Mouse (Mus musculus): ENCODE measurements around the gene Pmm2.

The Pmm2 gene

DNA sequence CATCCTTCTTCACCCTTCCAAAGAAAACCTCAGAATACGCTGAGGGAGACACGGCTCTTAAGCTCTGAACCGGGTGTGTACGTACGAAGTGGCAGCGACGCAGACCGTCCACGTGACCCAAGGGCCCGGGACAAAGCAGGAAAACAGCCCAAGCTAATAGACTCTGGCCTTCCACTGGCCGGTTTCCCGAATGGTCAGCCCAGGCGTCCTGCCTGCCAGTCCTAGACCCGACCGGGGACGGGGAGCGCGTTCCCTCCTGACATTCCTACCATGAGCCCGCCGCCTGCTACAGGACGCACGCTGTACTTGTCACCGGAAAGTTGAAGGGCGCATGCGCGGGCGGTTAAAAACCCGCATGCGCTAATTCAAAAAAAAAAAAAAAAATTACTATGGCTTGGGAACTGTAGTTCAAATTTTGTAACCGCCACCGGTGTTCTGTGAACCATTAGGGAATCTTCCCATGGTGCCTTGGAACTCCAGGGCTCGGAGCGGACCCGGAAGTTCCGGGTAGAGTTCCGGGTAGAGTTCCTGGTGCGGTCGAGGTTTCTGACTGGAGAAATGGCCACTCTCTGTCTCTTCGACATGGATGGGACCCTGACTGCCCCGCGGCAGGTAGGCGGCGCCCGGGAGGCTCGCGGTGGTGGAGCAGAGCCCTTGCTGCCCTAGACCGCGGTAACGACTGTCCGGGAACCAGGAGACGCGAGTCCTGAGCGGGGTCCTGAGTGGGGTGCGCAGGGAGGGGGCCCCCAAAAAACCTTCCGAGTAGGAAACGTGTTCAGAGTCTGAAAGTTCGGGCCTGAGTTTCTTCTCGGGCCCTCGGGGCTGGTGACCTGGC, at the start of gene Pmm2, which contains the start of gene Tmem186:
Pmm2 (plus strand) TSS at position 458 of the 835 bp plus-strand sequence.
Tmem186 (minus strand) TSS at position 496 of the 835 bp plus-strand sequence.
- peak; percentile 79 to 80 for DNase-seq

DNA sequence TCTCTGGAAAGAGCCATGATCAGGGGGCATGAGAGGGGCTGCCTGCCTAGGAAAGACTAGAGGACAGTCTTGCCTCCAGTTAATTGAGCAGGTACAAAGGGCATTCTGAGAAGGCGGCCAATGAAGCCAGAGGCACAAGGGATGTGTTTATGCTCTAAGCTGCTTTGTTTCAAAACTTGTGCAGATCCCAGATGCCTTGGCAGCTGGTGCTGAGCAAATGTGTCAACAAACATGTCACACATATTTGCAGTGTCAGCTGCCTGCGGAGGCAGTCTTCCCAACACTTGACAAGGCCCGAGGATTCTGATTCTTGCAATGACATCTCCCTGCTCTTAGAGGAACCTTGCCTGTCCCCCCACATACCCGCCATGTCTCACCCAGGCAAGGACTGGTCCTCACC, 42.1 kb upstream of the Pmm2 start:
- no peak for DNase-seq

DNA sequence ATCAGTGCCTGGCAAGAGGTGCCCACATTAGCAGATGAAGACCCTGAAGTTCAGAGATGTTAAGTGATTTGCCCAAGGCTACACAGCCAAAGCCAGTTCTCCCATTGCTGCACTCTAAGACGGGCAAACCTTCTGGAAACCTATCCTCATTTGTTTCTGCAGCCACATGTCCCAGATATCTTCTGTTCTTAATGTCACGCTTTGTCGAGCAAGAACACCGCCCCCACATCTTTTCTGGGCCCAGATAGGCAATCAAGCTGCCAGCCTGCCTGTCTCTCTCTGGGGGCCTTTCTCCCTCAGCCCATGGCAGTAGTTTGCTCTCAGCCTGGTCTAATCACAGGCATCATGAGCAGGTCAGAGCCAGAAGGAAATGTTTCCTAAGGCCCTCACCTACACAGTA, 41.1 kb upstream of the Pmm2 start:
- no peak for DNase-seq

DNA sequence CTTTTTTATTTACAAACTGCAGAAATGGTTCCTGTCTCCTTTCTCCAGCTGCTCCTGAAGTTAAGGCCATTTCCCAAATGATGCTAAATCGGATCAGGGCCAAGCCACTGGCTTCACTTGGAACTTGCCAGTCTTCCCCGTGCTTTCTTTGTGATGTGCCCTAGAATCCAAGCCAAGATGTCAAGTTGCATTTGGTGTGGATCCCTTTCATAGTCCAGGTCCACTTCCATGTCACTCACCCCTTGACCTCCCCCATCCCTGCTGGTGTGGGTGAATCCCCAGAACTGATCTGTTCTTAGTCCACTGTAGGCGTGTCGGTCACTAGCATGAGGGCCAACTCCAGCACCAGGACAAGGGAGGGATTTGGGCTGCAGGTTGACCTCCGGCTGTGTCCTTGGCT, 40.0 kb upstream of the Pmm2 start:
- no peak for DNase-seq

GRCm38 (mm10) chr16:8603789-8604188, 33.7 kb upstream of the Pmm2 start:
- DNase-seq, result no peak

DNA sequence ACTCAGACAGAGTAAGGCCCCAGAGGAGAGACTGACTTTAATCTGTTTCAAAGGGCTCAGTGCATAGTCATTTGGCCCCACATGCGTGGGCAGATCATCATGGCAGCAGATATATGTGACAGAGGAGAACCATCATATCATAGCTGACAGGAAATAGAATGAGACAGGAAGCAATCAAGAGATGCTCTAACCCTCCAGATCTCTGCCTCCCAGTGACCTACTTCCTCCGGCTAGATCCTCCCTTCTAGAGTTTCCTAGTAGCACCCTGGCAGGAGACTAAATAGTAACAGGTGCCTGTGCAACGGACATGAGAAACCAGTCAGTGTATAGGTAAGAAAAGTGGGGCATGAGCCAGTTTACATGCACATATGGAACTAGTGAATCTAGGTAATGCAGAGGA, 27.1 kb upstream of the Pmm2 start:
- peak; percentile 24 to 48 for DNase-seq

DNA sequence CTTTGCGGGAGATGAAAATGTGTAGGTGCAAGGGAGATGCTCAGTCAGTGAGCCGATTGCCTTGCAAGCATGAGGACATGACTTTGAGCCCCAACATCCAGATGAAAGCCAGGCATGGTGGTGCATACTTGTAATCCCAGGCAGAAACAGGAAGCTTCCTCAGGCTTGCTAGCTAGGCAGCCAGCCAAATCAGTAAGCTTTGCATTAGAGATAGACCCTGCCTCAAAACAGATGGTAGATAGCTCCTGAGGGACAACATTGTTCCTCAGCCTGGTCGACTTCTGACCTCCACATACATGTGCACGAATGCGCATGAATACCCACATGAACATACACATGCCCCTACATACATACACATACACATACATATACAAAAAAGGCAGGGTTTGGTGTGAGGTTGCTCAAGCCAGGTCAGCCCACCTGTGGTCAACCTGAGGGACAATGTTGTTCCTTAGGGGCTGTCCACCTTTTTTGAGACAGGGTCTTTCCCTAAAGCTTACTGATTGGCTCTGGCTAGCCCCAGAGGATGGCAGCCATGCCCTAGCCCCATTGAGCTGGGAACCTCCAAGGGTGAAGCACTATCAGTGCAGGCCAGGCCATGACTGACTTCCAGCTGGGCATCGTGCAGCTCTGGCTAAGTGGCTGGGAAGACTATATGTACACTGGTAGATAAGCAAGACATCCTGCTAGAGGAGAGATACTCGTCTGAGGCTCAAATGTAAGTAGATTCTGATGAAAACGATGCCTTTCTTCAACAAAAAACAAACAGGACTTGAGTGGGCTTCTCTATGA, 25.1 kb upstream of the Pmm2 start:
- no peak for DNase-seq

GRCm38 (mm10) chr16:8613039-8613438, 24.4 kb upstream of the Pmm2 start:
- DNase-seq, result no peak

DNA sequence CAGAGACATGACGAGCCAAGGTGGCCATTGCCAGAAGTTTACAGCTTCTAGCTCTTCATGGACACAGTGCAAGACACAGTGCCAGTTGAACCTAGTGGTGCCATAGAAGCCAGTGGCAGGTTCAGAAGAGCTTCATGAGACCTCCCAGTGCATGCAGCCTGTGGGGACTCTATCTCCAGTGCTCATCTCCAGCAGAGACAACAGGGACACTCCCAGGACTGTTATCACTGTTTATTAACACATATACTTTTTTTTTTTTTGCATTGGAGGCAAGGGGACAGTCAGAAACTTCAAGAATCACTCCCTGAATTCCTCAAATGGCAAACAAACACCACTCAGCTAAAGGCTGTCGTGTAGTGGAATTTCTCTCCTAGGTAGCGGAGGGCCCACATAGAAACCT, 24.0 kb upstream of the Pmm2 start:
- DNase-seq, result no peak

DNA sequence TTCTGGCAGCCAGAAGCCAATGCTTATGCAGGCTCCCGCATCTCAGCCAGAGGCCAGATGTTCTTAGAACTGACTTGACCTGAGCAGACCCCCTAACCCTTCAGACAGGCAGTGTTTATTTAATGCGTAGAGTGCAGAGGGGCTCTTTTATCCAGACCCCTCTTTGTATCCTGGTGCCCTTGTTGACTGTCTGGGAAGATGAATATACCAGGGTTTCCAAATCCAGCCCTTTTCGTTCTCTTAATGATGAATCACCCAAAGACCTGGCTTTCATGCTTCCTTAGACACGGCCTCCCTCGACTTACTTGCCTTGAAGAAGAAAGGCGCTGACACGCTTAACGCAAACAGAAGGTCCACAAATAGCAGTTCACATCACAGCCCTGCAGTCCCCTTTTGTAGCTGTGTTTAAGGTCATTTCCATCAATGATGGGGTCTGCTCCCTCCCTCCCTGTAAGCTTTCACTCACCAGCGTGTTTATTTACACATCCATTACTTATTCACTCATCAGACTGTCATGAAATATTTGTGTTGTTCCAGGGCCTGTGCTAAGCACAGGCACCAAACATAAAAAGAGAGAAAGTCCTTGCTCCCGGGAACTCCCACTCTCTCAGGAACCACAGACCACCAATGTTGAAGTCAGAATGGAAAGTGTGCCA, 17.7 kb upstream of the Pmm2 start:
- no peak for DNase-seq

DNA sequence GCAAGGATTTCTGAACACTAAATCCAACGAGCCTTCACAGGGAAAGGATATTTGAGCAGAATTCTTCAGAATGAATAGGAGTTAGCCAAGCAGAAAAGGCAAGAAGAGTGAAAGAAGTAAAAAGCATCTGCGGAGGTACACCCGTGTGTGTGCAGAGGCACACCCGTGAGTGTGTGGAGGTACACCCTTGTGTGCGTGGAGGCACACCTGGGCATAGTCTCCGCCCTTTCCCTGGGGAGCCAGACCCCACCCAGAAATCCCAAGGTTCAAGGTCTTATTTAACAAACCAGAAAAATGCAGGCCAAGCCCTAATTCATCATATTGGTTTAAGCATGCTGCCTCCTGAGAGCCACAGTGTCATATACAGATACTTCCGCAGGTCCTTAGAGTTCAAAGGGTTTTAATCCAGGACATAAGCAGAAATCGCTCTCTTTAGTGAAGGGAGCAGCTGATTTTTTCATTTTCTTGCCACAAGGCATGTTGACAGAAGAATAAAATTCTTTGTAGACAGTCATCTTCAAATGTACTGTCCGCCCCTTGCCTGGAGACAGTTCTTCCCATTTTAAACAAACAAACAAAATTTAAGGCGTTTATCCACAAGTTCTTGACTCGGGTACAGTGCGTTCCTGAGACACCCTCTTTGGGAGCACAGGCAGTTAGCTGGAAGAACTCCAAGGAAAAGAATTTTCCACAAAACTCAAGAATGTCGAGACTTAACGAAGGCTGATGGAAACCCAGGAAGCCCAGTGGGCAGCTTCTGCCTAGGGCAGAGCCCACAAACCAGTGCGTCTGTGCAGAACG, 17.0 kb upstream of the Pmm2 start:
- DNase-seq, result no peak

DNA sequence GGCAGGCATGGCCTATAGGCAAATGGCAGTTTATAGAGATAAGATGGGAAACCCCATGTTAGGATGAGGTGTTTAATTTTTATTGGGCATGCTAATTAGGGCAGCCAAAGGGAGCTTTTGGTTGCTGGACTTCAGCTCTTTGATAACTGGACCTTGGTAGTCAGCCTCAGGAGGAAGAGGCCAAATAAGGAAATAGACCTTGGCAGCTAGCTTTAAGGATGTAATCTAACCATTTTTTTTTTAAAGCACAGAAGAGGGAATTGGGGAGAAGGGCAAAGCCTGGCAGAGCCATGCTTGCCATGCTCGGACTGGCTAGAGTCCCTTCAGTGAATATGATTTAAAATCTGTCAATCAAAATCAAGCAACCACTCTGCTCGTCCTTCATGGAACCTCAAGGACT, 7.1 kb upstream of the Pmm2 start:
- DNase-seq, result no peak

GRCm38 (mm10) chr16:8631428-8631827, 6.0 kb upstream of the Pmm2 start:
- peak in 1 of 2 experiments; percentile 32 for DNase-seq

GRCm38 (mm10) chr16:8636867-8637216, 632 bp upstream of the Pmm2 start:
- DNase-seq, result no peak

DNA sequence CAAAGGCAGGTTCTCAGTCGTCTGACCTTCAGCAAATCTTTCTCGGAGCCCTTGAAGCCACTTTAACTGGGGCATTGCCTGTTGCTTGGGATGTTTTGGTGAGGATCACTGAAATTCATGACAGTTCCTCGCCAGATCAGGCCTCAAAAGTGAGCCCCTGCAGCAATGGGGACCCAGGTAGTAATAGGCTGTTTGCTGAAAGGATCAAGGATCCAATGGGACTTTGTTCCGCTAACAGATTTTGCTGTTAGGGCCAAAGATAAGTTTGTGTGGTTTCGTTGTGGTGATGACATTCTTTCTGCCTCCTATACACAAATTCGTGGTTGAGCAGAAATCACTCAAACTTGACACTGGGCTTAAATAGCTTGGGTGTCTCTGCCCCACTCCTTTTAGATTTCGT, 657 bp downstream of the Pmm2 start:
- DNase-seq, result no peak

DNA sequence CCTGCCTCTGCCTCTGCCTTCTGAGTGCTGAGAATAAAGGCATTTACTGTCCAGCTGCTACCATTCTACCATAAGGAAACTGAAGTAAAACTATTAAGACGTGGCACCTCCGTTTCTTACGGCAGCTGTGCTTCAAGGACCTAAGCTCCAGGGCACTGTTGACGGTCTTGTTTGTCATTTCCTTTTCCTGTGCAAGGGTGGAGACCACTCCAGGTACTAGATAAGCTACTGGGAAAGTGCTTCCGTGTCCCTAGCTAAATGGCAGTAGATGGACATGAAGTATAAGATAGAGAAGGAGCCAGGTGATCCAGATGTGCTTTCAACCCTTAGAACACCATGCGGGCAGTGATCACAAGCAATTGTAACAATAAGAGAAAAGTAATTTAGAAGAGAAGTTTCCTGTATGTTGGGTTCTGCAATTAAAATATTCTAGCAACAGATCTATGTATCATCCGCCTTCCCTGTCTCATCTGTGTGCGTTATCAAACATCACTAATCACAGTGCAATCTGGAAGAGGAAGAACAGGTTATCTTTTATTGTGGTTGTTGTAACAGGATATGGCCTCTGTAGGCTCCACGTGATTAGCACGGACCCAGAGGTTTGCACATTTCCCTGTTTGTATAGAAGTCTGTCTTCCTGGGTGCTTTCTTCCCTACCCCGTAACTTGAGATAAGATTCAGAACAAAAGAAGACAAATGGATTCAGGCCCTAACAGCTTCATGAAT, 2.2 kb downstream of the Pmm2 start:
- DNase-seq, result no peak

DNA sequence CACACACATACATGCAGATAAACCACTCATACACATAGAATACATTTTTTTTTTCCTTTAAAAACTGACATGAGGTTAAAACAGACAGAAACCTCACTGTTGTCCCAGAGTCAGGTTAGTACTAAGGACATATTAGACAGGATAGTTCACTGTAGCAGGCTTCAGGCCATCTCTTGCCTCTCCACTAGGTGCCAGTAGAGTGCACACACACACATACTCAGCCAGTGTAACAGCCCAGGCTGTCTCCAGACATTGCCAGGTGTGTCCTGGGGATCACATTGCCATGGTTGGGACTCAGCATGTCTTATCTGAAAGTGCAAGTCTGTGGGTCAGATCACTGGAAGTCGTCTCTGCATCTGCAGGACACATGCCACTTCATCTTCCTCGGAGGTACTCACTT, 6.4 kb downstream of the Pmm2 start:
- peak; percentile 37 to 46 for DNase-seq

DNA sequence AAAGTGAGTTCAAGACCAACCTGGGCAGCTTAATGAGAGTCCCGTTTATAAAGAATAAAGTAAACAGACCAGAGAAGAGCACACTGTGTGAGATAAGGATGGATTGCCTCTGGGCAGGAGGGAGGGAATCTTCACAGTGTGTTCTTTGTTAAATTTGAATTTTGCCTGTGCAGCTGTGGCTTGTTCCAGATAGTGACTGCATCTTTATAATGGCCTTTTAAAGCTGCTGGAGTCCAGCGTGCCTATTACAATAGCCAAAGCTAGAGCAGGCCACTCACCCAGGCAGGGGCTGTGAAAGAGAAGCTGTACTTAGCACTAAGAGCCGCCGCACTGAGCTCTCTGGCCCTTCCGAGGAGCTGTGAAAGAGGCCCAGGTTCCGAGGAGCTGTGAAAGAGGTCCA, 8.1 kb downstream of the Pmm2 start:
- no peak for DNase-seq

GRCm38 (mm10) chr16:8650007-8650406, 12.5 kb downstream of the Pmm2 start:
- no peak for DNase-seq

DNA sequence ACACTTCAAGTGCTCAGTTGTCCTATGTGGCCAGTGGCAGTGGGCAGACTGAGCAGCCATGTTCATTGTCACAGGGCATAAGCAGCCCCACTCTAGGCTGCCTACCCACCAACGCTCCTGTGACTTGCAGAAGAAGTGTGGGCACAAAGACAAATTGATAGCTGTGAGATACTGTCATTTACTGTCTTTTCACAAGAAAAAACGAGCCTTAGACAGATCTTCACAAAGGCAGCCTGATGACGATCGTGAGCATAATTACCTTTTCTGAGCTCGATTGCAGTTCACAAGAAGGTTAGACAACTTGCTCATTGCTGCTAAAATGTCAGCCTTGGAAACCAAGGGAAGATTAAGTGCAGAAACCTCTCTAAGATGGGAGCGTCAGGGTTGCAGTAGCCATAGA, 17.6 kb downstream of the Pmm2 start:
- no peak for DNase-seq

- no peak for DNase-seq
Observed at GRCm38 (mm10) chr16:8655599-8655998, 18.1 kb downstream of the Pmm2 start.

- DNase-seq, result no peak
Observed at GRCm38 (mm10) chr16:8656256-8656655, 18.8 kb downstream of the Pmm2 start.
